Mouse (Mus musculus): ENCODE measurements around the gene Fam89b. TPM values are rescaled to one million over a fixed set of nuclear protein-coding genes. Genes with fewer than 3 reads are reported as not detected.

Fam89b gene
- 158 and 165 TPM in 2 replicates for polyA plus RNA-seq (2015; fragmentation: Nextera tagmentation; extraction: Ambion mirVana)

DNA sequence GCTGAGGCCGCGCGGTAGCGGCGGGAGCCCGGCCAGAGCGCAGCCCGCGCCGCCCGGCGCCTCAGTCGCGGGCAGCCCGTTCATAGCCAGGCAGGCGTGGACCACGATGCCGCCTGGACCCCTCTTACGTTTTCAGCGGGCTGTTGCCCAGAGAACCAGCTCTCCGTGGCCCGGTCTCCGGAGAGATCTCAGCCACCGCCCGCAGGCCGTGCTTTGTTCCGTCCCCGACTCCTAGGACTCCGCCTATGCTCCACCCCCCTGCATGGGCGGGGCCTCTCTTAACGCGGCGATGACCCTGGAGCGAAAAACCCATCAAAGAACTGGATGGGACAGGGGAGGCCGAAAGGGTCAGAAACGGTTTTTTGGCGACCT is at the start of gene Fam89b:
Gene Fam89b (minus strand): TSS at position 210 of the 372 bp plus-strand sequence.
- peaks cover 62% of the 10 kb centered on the region for H3K4me1 ChIP-seq
- peak; percentile 80 for ATAC-seq (replicated peaks)
- H3K4me2 ChIP-seq: peak within 1 kb of the TSS; percentile 97
- 0% methylated on average over 37 of the region's 37 CpGs for WGBS
- no peaks in the 10 kb centered on the region for H3K9me3 ChIP-seq
- H3K27ac ChIP-seq: peak within 1 kb of the TSS; percentile 93
- no peaks in the 10 kb centered on the region for H3K36me3 ChIP-seq (replicated peaks)
- peak within 1 kb of the TSS; percentile 93 for H3K9ac ChIP-seq
- H3K4me3 ChIP-seq: peak within 1 kb of the TSS; percentile 72
- H3K27me3 ChIP-seq (replicated peaks): no peaks in the 10 kb centered on the region

DNA sequence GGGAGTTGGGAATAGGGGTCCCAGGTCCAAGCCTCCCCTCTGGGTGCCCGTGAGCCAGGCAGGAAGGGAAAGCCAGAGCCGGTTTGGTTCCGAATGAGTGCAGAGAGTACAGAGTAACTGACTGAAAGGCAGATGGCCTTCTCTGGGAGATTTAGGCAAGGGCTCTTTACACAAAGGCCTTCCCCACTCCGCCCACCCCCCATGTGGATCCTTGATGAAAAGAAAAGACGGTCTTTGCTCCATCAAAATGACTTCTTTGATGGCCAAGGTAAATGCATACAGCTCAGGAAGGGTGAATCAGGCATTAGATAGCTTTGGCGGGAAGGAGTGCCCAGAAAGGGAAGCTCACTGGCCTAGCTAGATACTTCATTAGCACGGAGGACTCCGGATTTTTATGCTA is 48.9 kb upstream of the Fam89b start:
- no peaks in the 10 kb centered on the region for H3K27me3 ChIP-seq (replicated peaks)
- H3K36me3 ChIP-seq (replicated peaks): no peaks in the 10 kb centered on the region
- no peak overlapping the region for H3K27ac ChIP-seq
- H3K4me3 ChIP-seq: no peak overlapping the region
- H3K9ac ChIP-seq: no peak overlapping the region
- no peak overlapping the region for H3K4me2 ChIP-seq
- H3K9me3 ChIP-seq: no peaks in the 10 kb centered on the region
- no peaks in the 10 kb centered on the region for H3K4me1 ChIP-seq
- WGBS: 34% methylated on average over 8 of the region's 8 CpGs
- no peak for ATAC-seq (replicated peaks)

DNA sequence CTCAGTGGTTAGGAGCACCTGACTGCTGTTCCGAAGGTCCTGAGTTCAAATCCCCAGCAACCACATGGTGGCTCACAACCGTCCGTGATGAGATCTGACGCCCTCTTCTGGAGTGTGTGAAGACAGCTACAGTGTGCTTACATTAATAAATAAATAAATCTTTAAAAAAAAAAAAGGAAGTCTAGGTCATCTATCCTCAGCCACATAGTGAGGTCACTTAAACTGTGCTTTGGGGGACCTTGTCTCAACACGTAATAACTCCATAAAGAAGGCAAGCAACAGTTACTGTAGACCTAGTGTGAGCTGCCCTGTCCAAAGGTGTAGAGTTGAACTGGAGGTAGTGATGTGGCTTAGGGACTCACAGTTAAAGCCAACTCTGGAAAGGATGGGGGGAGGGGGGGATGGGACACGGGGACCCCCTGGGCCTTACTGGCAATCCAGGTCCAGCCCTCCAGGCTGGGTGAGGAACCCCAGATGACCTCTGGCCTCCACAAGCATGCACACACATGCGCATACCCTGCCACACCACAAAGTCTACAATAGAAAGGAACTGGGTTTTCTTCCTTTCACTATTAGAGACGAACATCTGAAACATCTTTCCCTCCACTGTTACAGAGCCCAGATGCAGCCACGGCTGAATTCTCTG is 48.1 kb upstream of the Fam89b start:
- no peak overlapping the region for H3K9ac ChIP-seq
- H3K4me2 ChIP-seq: no peak overlapping the region
- ATAC-seq (replicated peaks): no peak
- no peak overlapping the region for H3K27ac ChIP-seq
- H3K9me3 ChIP-seq: no peaks in the 10 kb centered on the region
- no peaks in the 10 kb centered on the region for H3K4me1 ChIP-seq
- H3K4me3 ChIP-seq: no peak overlapping the region
- no peaks in the 10 kb centered on the region for H3K36me3 ChIP-seq (replicated peaks)
- 86% methylated on average over 9 of the region's 9 CpGs for WGBS
- no peaks in the 10 kb centered on the region for H3K27me3 ChIP-seq (replicated peaks)

DNA sequence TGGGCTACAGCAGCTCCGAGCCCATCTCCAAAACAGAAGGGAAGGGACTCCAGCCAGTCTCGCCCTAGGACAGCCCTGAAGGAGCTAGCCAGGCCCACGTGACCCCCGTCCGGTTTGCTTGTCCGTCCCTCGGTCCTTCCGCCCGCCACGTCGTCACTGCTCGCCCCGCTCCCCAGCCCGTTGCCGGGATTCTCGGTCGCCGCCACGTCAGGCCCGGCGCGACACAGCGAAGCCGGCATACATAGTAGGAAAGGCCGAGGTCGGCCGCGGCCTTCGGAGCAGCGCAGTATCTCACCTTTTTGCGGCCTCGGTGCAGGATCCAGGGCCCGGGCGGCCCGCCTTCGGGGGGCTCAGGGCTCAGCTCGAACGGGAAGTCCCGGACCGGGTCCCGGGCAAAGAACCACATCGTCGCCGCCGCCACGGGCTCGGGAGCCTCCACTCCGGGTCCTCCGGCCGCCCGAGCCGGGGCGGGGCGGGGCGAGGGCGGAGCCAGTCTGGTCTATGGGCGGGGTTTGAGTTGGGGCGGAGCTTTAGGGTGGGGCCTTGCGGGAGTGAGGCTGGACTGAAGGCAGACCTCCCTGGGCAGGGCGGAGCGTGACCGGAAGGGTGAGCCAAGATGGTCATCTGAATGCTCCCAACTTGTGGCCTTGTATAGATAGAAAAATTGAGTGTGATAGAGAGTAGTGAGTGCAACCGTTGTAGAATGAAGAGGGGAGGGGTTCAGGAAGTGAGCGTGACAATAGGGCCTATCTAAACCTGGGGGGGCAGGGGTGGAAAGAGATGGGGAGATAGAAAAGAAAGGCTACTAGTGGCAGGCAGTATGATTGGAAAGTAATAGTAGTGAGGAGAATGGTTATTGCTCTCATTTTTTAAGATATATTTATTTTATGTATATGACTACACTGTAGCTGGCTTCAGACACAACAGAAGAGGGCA is 41.7 kb upstream of the Fam89b start, which contains the start of gene Scyl1:
Gene Scyl1 (minus strand): TSS at position 495 of the 936 bp plus-strand sequence.
- Histone ChIP-seq H3K27ac (peak within 1 kb of the TSS; percentile 86), H3K4me3 (peak within 1 kb of the TSS; percentile 70), H3K27me3 (replicated peaks) (no peaks in the 10 kb centered on the region), H3K9ac (peak within 1 kb of the TSS; percentile 82), H3K9me3 (no peaks in the 10 kb centered on the region), H3K36me3 (replicated peaks) (peaks cover 10% of the 10 kb centered on the region; the same call in 1 of the 2 replicates), H3K4me2 (peak within 1 kb of the TSS; percentile 84), H3K4me1 (peaks cover 18% of the 10 kb centered on the region)
- ATAC-seq (replicated peaks): peak; percentile 97
- WGBS: under 1% methylated on average over 64 of the region's 64 CpGs

DNA sequence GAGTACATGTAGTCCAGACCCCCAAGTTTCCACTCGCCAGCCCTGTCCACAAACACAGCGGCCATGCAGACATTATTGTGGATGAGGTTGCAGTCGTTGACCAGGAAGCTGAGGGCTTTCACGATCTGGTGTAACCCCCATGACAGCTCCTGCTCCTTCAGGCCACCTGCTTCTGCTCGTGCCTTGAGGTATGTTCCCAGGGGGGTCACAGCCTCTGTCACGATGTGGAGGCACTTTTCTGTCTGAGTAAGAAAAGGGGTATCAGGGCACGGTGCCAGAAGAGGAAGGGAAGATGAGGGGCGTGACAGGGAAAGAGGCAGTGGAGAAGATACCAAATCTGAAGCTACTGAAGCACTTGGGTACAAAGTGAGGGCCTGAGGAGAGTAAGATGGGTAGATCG is 40.9 kb upstream of the Fam89b start:
- 48% methylated on average over 9 of the region's 9 CpGs for WGBS
- no peak for ATAC-seq (replicated peaks)
- no peaks in the 10 kb centered on the region for H3K9me3 ChIP-seq
- H3K27me3 ChIP-seq (replicated peaks): no peaks in the 10 kb centered on the region
- peaks cover 18% of the 10 kb centered on the region for H3K4me1 ChIP-seq
- H3K27ac ChIP-seq: peak overlapping the region; percentile 86
- H3K36me3 ChIP-seq (replicated peaks): peaks cover 18% of the 10 kb centered on the region
- H3K4me3 ChIP-seq: peak overlapping the region; percentile 70
- H3K4me2 ChIP-seq: peak overlapping the region; percentile 84
- H3K9ac ChIP-seq: peak overlapping the region; percentile 82

DNA sequence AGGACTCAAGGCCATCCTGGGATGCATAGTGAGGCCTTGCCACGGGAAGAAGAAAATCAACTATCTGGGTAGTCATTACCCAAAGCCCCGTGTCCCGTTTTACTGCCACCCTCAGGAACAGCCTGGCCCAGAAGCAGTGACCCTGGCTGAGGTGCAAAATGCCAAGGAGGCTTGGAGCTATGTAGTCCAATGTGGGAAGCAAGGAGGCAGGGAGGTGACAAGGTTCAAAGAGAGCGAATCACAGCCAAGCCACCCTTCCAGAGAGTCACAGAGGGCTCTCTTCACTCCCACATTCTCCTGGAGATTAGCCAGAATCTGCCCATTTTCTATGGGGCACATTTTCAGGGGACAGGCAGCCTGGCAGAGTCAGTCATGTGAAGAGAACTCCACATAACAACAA is 37.8 kb upstream of the Fam89b start:
- Histone ChIP-seq H3K4me3 (no peak overlapping the region), H3K27ac (no peak overlapping the region), H3K9me3 (no peaks in the 10 kb centered on the region), H3K4me1 (peaks cover 18% of the 10 kb centered on the region), H3K4me2 (no peak overlapping the region), H3K9ac (no peak overlapping the region), H3K27me3 (replicated peaks) (no peaks in the 10 kb centered on the region), H3K36me3 (replicated peaks) (peaks cover 33% of the 10 kb centered on the region)
- no peak for ATAC-seq (replicated peaks)
- 91% methylated on average over 4 of the region's 4 CpGs for WGBS

DNA sequence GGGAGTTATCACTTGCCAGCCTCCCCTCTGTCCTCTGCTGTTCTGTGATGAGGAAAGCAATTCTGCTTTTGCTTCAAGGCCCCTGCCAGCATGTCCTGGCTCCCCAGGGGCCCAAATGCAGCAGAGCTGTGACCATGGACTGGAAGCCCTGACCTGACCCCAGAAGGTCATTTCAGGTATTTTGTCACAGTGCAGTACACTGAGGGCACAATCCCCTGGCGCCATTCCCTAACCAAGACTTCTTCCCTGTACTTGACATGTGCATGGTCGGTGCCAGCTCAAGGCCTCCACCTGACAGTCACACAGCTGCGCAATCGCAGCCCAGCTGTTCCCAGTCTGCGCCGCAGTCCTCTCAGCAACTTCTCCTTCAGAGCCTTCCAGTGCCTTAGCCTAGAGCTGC is 33.7 kb upstream of the Fam89b start:
- H3K4me2 ChIP-seq: no peak overlapping the region
- no peaks in the 10 kb centered on the region for H3K4me1 ChIP-seq
- H3K9me3 ChIP-seq: no peaks in the 10 kb centered on the region
- H3K27me3 ChIP-seq (replicated peaks): peaks cover 12% of the 10 kb centered on the region
- H3K4me3 ChIP-seq: no peak overlapping the region
- no peak for ATAC-seq (replicated peaks)
- peaks cover 60% of the 10 kb centered on the region for H3K36me3 ChIP-seq (replicated peaks)
- no peak overlapping the region for H3K9ac ChIP-seq
- H3K27ac ChIP-seq: no peak overlapping the region
- 93% methylated on average over 6 of the region's 6 CpGs for WGBS

DNA sequence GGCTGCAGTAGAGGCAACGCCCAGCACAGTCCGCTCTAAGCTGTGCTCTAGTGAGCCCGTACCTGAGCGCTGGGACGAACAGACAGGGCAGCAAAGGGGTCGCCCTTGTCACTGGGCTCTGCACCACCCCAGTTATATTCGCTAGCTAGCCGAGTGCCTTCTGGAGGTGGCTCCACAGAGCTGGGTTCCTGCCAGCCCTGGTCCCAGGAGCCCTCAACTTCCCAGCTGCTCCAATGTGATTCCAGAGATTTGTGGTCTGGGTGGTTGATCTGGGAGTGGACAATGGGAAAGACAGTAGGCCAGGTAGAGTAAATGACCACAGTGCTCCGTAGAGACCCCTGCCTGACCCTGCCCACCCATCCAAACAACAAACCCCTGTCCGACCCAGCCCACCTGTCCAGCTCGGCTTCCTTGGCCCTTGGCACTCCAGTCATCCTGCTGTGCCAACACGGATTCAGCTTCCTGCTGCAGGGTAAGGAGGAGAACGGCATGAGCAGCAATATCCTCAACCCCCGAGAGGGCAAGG is 29.5 kb upstream of the Fam89b start:
- ATAC-seq (replicated peaks): no peak
- no peak overlapping the region for H3K4me2 ChIP-seq
- H3K4me3 ChIP-seq: no peak overlapping the region
- H3K4me1 ChIP-seq: peaks cover 13% of the 10 kb centered on the region
- no peaks in the 10 kb centered on the region for H3K9me3 ChIP-seq
- H3K27ac ChIP-seq: no peak overlapping the region
- WGBS: 89% methylated on average over 14 of the region's 14 CpGs
- no peak overlapping the region for H3K9ac ChIP-seq
- H3K36me3 ChIP-seq (replicated peaks): peaks cover 48% of the 10 kb centered on the region
- H3K27me3 ChIP-seq (replicated peaks): peaks cover 37% of the 10 kb centered on the region

DNA sequence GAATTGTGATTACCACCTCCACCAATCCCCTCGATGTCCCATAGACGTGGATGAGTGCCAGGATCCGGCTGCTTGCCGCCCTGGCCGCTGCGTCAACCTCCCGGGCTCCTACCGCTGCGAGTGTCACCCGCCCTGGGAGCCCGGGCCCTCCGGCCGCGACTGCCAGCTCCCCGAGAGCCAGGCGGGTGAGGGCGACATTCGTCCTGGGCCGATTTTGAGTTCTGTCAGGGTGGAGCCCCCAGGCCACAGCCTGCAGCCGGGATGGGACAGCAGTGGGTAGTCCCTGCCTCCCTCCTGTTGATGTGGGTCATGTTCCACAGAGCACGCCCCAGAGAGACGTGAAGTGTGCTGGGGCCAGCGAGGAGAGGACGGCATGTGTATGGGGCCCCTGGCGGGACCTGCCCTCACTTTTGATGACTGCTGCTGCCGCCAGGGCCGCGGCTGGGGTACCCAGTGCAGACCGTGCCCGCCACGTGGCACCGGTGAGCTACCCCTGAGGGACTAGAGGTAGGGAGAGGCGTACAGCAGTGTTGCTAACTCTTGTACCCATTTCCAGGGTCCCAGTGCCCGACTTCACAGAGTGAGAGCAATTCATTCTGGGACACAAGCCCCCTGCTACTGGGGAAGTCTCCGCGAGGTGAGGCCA is 27.7 kb upstream of the Fam89b start:
- no peak overlapping the region for H3K27ac ChIP-seq
- H3K4me1 ChIP-seq: peaks cover 13% of the 10 kb centered on the region
- no peak overlapping the region for H3K4me3 ChIP-seq
- 17% methylated on average over 34 of the region's 36 CpGs for WGBS
- H3K36me3 ChIP-seq (replicated peaks): peaks cover 42% of the 10 kb centered on the region
- H3K4me2 ChIP-seq: peak overlapping the region; percentile 22; the same call in 1 of the 2 replicates
- peak; percentile 27; the same call in 1 of the 2 replicates for ATAC-seq (replicated peaks)
- peaks cover 47% of the 10 kb centered on the region for H3K27me3 ChIP-seq (replicated peaks)
- no peaks in the 10 kb centered on the region for H3K9me3 ChIP-seq
- H3K9ac ChIP-seq: no peak overlapping the region

DNA sequence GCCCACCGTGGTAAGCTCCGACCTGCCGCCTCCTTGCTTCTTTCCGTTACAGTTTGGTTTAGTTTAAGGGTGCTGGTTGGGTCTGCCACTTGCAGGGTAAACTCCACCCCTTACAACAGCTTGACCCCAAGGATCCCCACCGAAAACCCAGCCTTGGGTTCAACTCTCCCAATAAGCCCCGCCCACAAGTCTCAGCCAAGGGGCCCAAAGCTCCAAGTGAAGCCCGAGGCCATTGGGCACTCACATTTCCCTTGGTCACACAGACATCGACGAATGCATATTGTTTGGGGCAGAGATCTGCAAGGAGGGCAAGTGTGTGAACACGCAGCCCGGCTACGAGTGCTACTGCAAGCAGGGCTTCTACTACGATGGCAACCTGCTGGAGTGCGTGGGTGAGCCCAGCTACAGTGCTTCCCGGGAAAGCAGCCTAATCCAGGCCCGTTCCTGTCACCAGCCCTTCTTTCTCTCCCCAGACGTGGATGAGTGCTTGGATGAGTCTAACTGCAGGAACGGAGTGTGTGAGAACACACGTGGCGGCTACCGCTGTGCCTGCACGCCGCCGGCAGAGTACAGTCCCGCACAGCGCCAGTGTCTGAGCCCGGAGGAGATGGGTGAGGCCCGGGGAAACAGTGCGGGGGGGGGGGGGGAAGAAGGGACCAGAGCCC is 27.0 kb upstream of the Fam89b start:
- peak; percentile 58; the same call in 1 of the 2 replicates for ATAC-seq (replicated peaks)
- peak overlapping the region; percentile 22; the same call in 1 of the 2 replicates for H3K4me2 ChIP-seq
- peaks cover 54% of the 10 kb centered on the region for H3K27me3 ChIP-seq (replicated peaks)
- peaks cover 16% of the 10 kb centered on the region for H3K4me1 ChIP-seq
- peaks cover 42% of the 10 kb centered on the region for H3K36me3 ChIP-seq (replicated peaks)
- H3K27ac ChIP-seq: no peak overlapping the region
- H3K9ac ChIP-seq: no peak overlapping the region
- H3K4me3 ChIP-seq: no peak overlapping the region
- 11% methylated on average over 28 of the region's 29 CpGs for WGBS
- H3K9me3 ChIP-seq: no peaks in the 10 kb centered on the region

DNA sequence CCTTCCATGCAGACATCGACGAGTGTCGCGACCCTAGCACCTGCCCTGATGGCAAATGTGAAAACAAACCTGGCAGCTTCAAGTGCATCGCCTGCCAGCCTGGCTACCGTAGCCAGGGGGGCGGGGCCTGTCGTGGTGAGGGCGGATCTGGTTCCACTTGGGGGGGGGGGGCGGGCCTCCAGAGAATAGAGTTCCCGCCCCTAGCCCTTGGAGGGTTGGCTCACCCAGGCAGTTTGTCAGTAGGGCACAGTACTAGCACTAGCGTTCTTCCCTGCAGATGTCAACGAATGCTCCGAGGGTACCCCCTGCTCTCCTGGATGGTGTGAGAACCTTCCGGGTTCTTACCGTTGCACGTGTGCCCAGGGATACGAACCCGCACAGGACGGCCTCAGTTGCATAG is 22.3 kb upstream of the Fam89b start:
- H3K36me3 ChIP-seq (replicated peaks): no peaks in the 10 kb centered on the region
- H3K27ac ChIP-seq: no peak overlapping the region
- H3K9ac ChIP-seq: no peak overlapping the region
- H3K4me2 ChIP-seq: no peak overlapping the region
- peaks cover 17% of the 10 kb centered on the region for H3K4me1 ChIP-seq
- ATAC-seq (replicated peaks): no peak
- no peak overlapping the region for H3K4me3 ChIP-seq
- H3K9me3 ChIP-seq: no peaks in the 10 kb centered on the region
- peaks cover 55% of the 10 kb centered on the region for H3K27me3 ChIP-seq (replicated peaks)
- 9% methylated on average over 18 of the region's 20 CpGs for WGBS
